In the genomic region with DNA sequence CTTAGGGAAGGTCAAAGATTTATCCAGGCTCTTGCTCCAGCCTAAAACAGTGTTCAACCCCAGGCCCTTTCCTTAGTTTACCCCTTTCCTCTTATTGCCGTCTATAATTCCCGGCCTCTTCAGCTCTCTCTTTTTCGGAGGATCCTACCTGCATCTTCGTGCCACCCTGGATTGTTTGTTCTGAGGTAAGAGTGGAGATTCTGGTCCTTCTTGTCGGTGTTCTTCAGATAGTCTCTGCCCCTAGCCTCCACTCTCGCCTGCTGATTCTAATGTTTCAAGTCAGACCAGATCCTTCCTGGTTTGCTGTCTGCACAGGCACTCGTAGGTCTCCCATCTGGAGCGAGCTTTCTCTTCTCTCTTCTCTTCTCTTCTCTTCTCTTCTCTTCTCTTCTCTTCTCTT, we compare ENCODE assay signal across 8 mouse cellular contexts. TPM values are rescaled to one million over a fixed set of nuclear protein-coding genes. Genes with fewer than 3 reads are reported as not detected.
DNase-seq lines count a peak whose midpoint lies in the region; ATAC-seq and TF ChIP-seq lines count a peak whose summit lies in the region.

No protein-coding gene starts in this region.

- H3K36me3 ChIP-seq in heart, embryonic 16.5 days (ENCODE audit: control insufficient read depth, insufficient read depth) = no peaks in the 10 kb centered on the region
- H3K36me3 ChIP-seq in CH12.LX (replicated peaks in 1 of 2; ENCODE audit: control insufficient read depth in 1 of 2, insufficient read depth in 1 of 2, low read length in 1 of 2) = no peaks in the 10 kb centered on the region
- H3K36me3 ChIP-seq in forebrain, embryonic 12.5 days (replicated peaks) = no peaks in the 10 kb centered on the region
- peaks cover 26% of the 10 kb centered on the region for H3K36me3 ChIP-seq in liver, embryonic 15.5 days (replicated peaks)

- no peak for TF ChIP-seq RAD21 in CH12.LX (IDR thresholded peaks at IDR 0.05; ENCODE audit: low read depth, low read length)

- H3K27ac ChIP-seq in heart, embryonic 16.5 days (ENCODE audit: low read length) = no peak overlapping the region
- no peak overlapping the region for H3K27ac ChIP-seq in CH12.LX (ENCODE audit: insufficient read depth, low read depth)
- no peak overlapping the region for H3K27ac ChIP-seq in forebrain, embryonic 12.5 days
- H3K27ac ChIP-seq in liver, embryonic 15.5 days (replicated peaks) = peak overlapping the region; percentile 78

- in situ Hi-C loops in CH12.LX (cut with MboI; ENCODE audit: low pct_ligation_motif_present, low pct_unique_long_range_greater_than_20kb, low sequenced_read_pairs) = no loop called here

- DNase-seq in heart, postnatal 10 days = no peak
- DNase-seq in CH12.LX (ENCODE audit: extremely low read depth) = no peak
- DNase-seq in ovary, postnatal 10 days (ENCODE audit: low spot score) = no peak
- no peak for DNase-seq in cerebellum, postnatal 36 days

- ATAC-seq in heart, embryonic 16.5 days (replicated peaks; ENCODE audit: extremely low read depth, insufficient read depth, low FRiP score) = no peak
- ATAC-seq in forebrain, embryonic 12.5 days (ENCODE audit: low FRiP score) = no peak
- ATAC-seq in liver, embryonic 15.5 days (ENCODE audit: insufficient read depth) = no peak
- no peak for ATAC-seq in megakaryocyte progenitor cell, adult 5-6 weeks (replicated peaks; ENCODE audit: poor library complexity)

- no peaks in the 10 kb centered on the region for H3K9me3 ChIP-seq in heart, embryonic 16.5 days (replicated peaks; ENCODE audit: control insufficient read depth, low read length)
- peaks cover 12% of the 10 kb centered on the region for H3K9me3 ChIP-seq in CH12.LX (replicated peaks; ENCODE audit: low read length)
- no peaks in the 10 kb centered on the region for H3K9me3 ChIP-seq in forebrain, embryonic 12.5 days
- no peaks in the 10 kb centered on the region for H3K9me3 ChIP-seq in liver, embryonic 15.5 days (replicated peaks)

- peak overlapping the region; percentile 86 for H3K4me3 ChIP-seq in heart, embryonic 16.5 days (ENCODE audit: low read length)
- no peak overlapping the region for H3K4me3 ChIP-seq in CH12.LX (replicated peaks in 1 of 3; ENCODE audit: low read depth in 2 of 3, low read length in 2 of 3, poor library complexity in 1 of 3)
- peak overlapping the region; percentile 73 for H3K4me3 ChIP-seq in forebrain, embryonic 12.5 days (replicated peaks)
- H3K4me3 ChIP-seq in liver, embryonic 15.5 days (replicated peaks) = peak overlapping the region; percentile 85

- peak overlapping the region; percentile 98 for H3K4me2 ChIP-seq in heart, embryonic 16.5 days (ENCODE audit: low read depth, low read length)
- peak overlapping the region; percentile 86 for H3K4me2 ChIP-seq in CH12.LX (ENCODE audit: insufficient read depth, low read depth, poor library complexity, severe bottlenecking)
- peak overlapping the region; percentile 98 for H3K4me2 ChIP-seq in forebrain, embryonic 12.5 days
- H3K4me2 ChIP-seq in liver, embryonic 15.5 days = peak overlapping the region; percentile 98

- no peak for TF ChIP-seq CTCF in CH12.LX (conservative IDR thresholded peaks at IDR 0.05 in 1 of 2, IDR thresholded peaks at IDR 0.05 in 1 of 2; ENCODE audit: low read depth in 2 of 2, low read length in 2 of 2)

- no peak for TF ChIP-seq POLR2A in CH12.LX (IDR thresholded peaks at IDR 0.05; ENCODE audit: low read depth, low read length)

- peak overlapping the region; percentile 95 for H3K9ac ChIP-seq in heart, embryonic 16.5 days (ENCODE audit: low read length)
- H3K9ac ChIP-seq in CH12.LX (ENCODE audit: insufficient read depth, low read depth) = no peak overlapping the region
- peak overlapping the region; percentile 70 for H3K9ac ChIP-seq in forebrain, embryonic 12.5 days
- peak overlapping the region; percentile 93 for H3K9ac ChIP-seq in liver, embryonic 15.5 days

- dilution Hi-C loops in CH12.LX (cut with MboI; ENCODE audit: extremely low pct_ligation_motif_present, extremely low pct_unique_long_range_greater_than_20kb, low sequenced_read_pairs) = no loop called here

- intact Hi-C loops in heart, postnatal 10 days (cut with DNase I) = loop anchor here (1.0 to 5.0 kb wide), 5 partner anchors 28 to 99 kb away; no protein-coding TSS in a partner anchor

- H3K79me2 ChIP-seq in CH12.LX (replicated peaks; ENCODE audit: control insufficient read depth, extremely low read depth, insufficient read depth, poor library complexity, severe bottlenecking) = no peaks in the 10 kb centered on the region

- WGBS in heart, embryonic 16.5 days = 27% methylated on average over 8 of the region's 8 CpGs
- WGBS in forebrain, embryonic 12.5 days = 22% methylated on average over 8 of the region's 8 CpGs
- WGBS in liver, embryonic 15.5 days (ENCODE audit: insufficient replicate concordance) = 24% methylated on average over 8 of the region's 8 CpGs

- peaks cover 17% of the 10 kb centered on the region for H3K4me1 ChIP-seq in heart, embryonic 16.5 days (ENCODE audit: control insufficient read depth, insufficient read depth, low read length)
- H3K4me1 ChIP-seq in CH12.LX (ENCODE audit: control insufficient read depth in 1 of 2, insufficient read depth in 2 of 2) = no peaks in the 10 kb centered on the region
- peaks cover 42% of the 10 kb centered on the region for H3K4me1 ChIP-seq in forebrain, embryonic 12.5 days
- peaks cover 63% of the 10 kb centered on the region for H3K4me1 ChIP-seq in liver, embryonic 15.5 days (replicated peaks)

- no peaks in the 10 kb centered on the region for H3K27me3 ChIP-seq in heart, embryonic 16.5 days (ENCODE audit: control insufficient read depth, insufficient read depth, low read length)
- peaks cover 79% of the 10 kb centered on the region for H3K27me3 ChIP-seq in CH12.LX (replicated peaks)
- peaks cover 11% of the 10 kb centered on the region for H3K27me3 ChIP-seq in forebrain, embryonic 12.5 days
- H3K27me3 ChIP-seq in liver, embryonic 15.5 days = peaks cover 9% of the 10 kb centered on the region

- TF ChIP-seq EP300 in CH12.LX (IDR thresholded peaks at IDR 0.05; ENCODE audit: low read length) = no peak

TF ChIP-seq in CH12.LX, 34 proteins besides CTCF, POLR2A, EP300 and RAD21:
- TF ChIP-seq PAX5 (IDR thresholded peaks at IDR 0.05; ENCODE audit: low read length) (no peak), IRF4 (IDR thresholded peaks at IDR 0.05; ENCODE audit: low read depth, low read length) (no peak)

RNA-seq across cellular contexts. Expression of a gene that starts 0.6 kb away (rescaled TPM):
- 9.3 and 9.7 TPM in 2 replicates for polyA plus RNA-seq in heart, embryonic 16.5 days (2015; fragmentation: Nextera tagmentation; extraction: Ambion mirVana)
- 10 to 100 TPM; 12.2 to 13.0 TPM for total RNA-seq in heart, postnatal 10 days (2021)
- 0.85 and 0.92 TPM in 2 replicates for total RNA-seq in CH12.LX (2012; rRNA removed)
- not detected in 2 replicates for total RNA-seq in CH12.LX (2014; rRNA removed)
- polyA plus RNA-seq in CH12.LX (2012; ENCODE audit: insufficient read length, low read depth) = 0.07 TPM in 1 of 2 replicates, not detected in the other
- 16.8 and 18.7 TPM in 2 replicates for polyA plus RNA-seq in forebrain, embryonic 12.5 days (2016; fragmentation: Nextera tagmentation; extraction: Ambion mirVana)
- 27.1 and 30.9 TPM in 2 replicates for polyA plus RNA-seq in liver, embryonic 15.5 days (2015; fragmentation: Nextera tagmentation; extraction: Ambion mirVana)
- total RNA-seq in megakaryocyte progenitor cell, adult 5-6 weeks (2015) = 4.0 and 4.8 TPM in 2 replicates
- 7.0 and 8.8 TPM in 2 replicates for total RNA-seq in megakaryocyte progenitor cell, adult 5-6 weeks (2017)

Comparison
In these comparisons a context has a peak if more than half of its experiments do, and no peak if none do; other contexts are left out.
1. H3K4me3 ChIP-seq: peak in heart, embryonic 16.5 days (single experiment), forebrain, embryonic 12.5 days (single experiment) and liver, embryonic 15.5 days (single experiment); none in CH12.LX (0 of 3).
2. Peak in every context shown above with its lines, with median percentiles within 50 percentile points of each other: H3K4me2 ChIP-seq.